ENCODE assay signal across 8 mouse cellular contexts in genomic region chr17:14960520-14960919, GRCm38 (mm10). TPM values are rescaled to one million over a fixed set of nuclear protein-coding genes. Genes with fewer than 3 reads are reported as not detected.
DNase-seq lines count a peak whose midpoint lies in the region; TF ChIP-seq lines count a peak whose summit lies in the region.

No protein-coding gene starts in this region.

- WGBS in kidney, adult 2 months: under 1% methylated on average over 20 of the region's 23 CpGs

- peak; percentile 11 for DNase-seq in ovary, postnatal 14 days (ENCODE audit: low spot score)
- no peak for DNase-seq in ovary, postnatal 10 days (ENCODE audit: low spot score)
- DNase-seq in cerebellum, postnatal 10 days: peak; percentile 25 to 40
- DNase-seq in gastrocnemius, postnatal 14 days: peak; percentile 23
- DNase-seq in kidney, adult 2 months: peak; percentile 17
- DNase-seq in lung, postnatal 4 days: peak; percentile 35 to 43
- peak; percentile 10 to 11 for DNase-seq in spleen, postnatal 36 days (ENCODE audit: low spot score in 2 of 2)
- DNase-seq in frontal cortex, adult 2 months (ENCODE audit: extremely low spot score in 1 of 2, low spot score in 1 of 2): no peak

- H3K36me3 ChIP-seq in kidney, adult 2 months (ENCODE audit: control insufficient read depth, insufficient read depth, low read length): no peaks in the 10 kb centered on the region

- H3K4me1 ChIP-seq in kidney, adult 2 months (ENCODE audit: control insufficient read depth, insufficient read depth, low read length): peaks cover 3% of the 10 kb centered on the region; the same call in 1 of the 2 replicates

- no peak for TF ChIP-seq CTCF in kidney, adult 2 months (conservative IDR thresholded peaks at IDR 0.05; ENCODE audit: insufficient read depth, insufficient read length, low read depth, low read length)

- H3K4me3 ChIP-seq in kidney, adult 2 months (ENCODE audit: insufficient read depth, low read depth, low read length): peak overlapping the region; percentile 99

- no peak for TF ChIP-seq POLR2A in kidney, adult 2 months (IDR thresholded peaks at IDR 0.05; ENCODE audit: low read depth, low read length)

- intact Hi-C loops in gastrocnemius, postnatal 14 days (cut with DNase I; ENCODE audit: low total_unique reads): no loop called here

- H3K27me3 ChIP-seq in kidney, adult 2 months (replicated peaks; ENCODE audit: control insufficient read depth, insufficient read depth, low read length): no peaks in the 10 kb centered on the region

- H3K27ac ChIP-seq in kidney, adult 2 months (ENCODE audit: insufficient read depth, low read depth, low read length): peak overlapping the region; percentile 75; the same call in 1 of the 2 replicates

RNA-seq across cellular contexts. Expression of gene Phf10, which starts 0.6 kb away (rescaled TPM):
- 10 to 100 TPM; 45.8 to 54.1 TPM for total RNA-seq in gastrocnemius, postnatal 14 days (2021)
- 18.5 and 23.4 TPM in 2 replicates for polyA plus RNA-seq in kidney, adult 2 months (2012; rRNA removed)
- 52.0 and 55.6 TPM in 2 replicates for polyA plus RNA-seq in frontal cortex, adult 2 months (2012; rRNA removed)

RNA-seq across cellular contexts. Expression of gene 1600012H06Rik, which starts 17.5 kb away (rescaled TPM):
- total RNA-seq in gastrocnemius, postnatal 14 days (2021): 10 to 100 TPM; 13.2 to 15.8 TPM
- 17.5 and 20.6 TPM in 2 replicates for polyA plus RNA-seq in kidney, adult 2 months (2012; rRNA removed)
- 16.9 and 19.6 TPM in 2 replicates for polyA plus RNA-seq in frontal cortex, adult 2 months (2012; rRNA removed)

RNA-seq across cellular contexts. Expression of gene Wdr27, which starts 17.6 kb away (rescaled TPM):
- 1 to 10 TPM; 1.6 to 3.1 TPM for total RNA-seq in gastrocnemius, postnatal 14 days (2021)
- 4.7 and 5.6 TPM in 2 replicates for polyA plus RNA-seq in kidney, adult 2 months (2012; rRNA removed)
- 6.0 and 6.9 TPM in 2 replicates for polyA plus RNA-seq in frontal cortex, adult 2 months (2012; rRNA removed)

RNA-seq across cellular contexts. Expression of gene 9030025P20Rik, which starts 17.7 kb away (rescaled TPM):
- 1 to 10 TPM; 1.6 to 2.3 TPM for total RNA-seq in gastrocnemius, postnatal 14 days (2021)
- polyA plus RNA-seq in kidney, adult 2 months (2012; rRNA removed): 8.8 and 9.4 TPM in 2 replicates
- 15.3 and 16.0 TPM in 2 replicates for polyA plus RNA-seq in frontal cortex, adult 2 months (2012; rRNA removed)

RNA-seq across cellular contexts. Expression of gene Gm3417, which starts 18.1 kb away (rescaled TPM):
- total RNA-seq in gastrocnemius, postnatal 14 days (2021): not detected
- polyA plus RNA-seq in kidney, adult 2 months (2012; rRNA removed): 0.86 and 1.0 TPM in 2 replicates
- polyA plus RNA-seq in frontal cortex, adult 2 months (2012; rRNA removed): not detected in 2 replicates

Comparison
In these comparisons a context has a peak if more than half of its experiments do, and no peak if none do; other contexts are left out.
1. DNase-seq: peak in ovary, postnatal 14 days (single experiment), cerebellum, postnatal 10 days (2 of 2), gastrocnemius, postnatal 14 days (single experiment), kidney, adult 2 months (single experiment), lung, postnatal 4 days (2 of 2) and spleen, postnatal 36 days (2 of 2); none in ovary, postnatal 10 days (single experiment) and frontal cortex, adult 2 months (0 of 2).